Mouse (Mus musculus): Measurements from ENCODE around the gene L2hgdh. TPM values are rescaled to one million over a fixed set of nuclear protein-coding genes. Genes with fewer than 3 reads are reported as not detected.

Gene L2hgdh
- polyA plus RNA-seq (2012; rRNA removed), result 11.4 and 13.6 TPM in 2 replicates

DNA sequence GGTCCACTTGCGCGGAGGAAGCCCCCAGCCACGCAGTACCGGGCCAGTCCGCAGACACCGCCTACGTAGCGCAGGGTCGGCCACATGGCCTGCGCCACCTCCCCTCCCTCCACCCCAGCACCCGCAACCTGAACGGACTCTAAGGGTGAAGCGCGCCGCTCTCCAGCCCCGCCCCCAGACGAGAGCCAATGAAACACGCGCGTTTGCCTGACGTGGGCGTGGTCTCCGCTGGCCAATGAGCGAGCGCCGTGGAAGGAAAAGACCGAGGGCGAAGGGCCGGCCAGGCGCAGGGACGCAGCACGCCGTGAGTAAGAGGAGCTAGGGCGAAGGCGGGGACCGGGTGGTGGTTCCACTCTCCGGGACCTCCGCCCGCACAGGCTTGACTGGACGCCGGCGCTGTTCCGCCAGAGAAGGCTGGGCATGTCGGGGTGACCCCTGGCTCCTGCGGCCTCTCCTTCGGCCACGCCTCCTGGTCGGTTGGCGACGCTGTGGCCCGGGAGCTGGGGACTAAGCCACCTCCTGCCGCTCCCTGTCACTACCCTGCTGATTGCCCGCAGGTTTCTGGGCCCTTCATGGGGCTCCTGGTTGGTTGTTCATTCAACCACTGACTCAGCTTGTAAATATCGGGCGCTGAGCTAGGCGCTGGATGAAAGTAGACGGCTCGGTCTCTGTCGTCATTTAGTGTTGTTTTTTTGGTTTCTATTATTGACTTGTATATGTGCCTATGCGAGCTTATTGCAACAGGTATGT, at the start of gene L2hgdh, which contains the start of gene Atp5s:
TSS of gene L2hgdh (minus strand) at position 163 of the 750 bp plus-strand sequence.
TSS of gene Atp5s (plus strand) at position 240 of the 750 bp plus-strand sequence.
- peak; percentile 89 to 97 for DNase-seq (ENCODE audit: extremely low spot score in 1 of 2, low spot score in 1 of 2)

DNA sequence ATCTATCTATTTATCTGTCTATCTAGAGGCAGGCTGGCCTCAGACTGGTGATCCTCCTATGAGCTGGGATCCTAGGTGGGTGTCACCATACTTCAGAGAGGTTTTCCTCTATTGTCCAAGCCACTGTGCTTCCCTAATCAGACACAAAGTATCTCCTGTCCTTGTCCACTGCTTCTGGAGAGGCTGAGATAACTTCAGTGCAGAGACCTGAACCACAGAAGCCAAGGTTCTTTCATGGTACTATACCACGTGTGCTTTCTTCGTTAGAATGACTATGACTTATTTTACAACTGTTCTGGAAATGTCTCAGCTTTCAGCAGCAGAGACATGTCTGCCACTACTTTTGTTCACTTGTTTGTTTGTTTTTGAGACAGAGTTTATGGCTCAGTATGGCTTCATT, 44.2 kb upstream of the L2hgdh start:
- DNase-seq (ENCODE audit: extremely low spot score in 1 of 2, low spot score in 1 of 2), result no peak

DNA sequence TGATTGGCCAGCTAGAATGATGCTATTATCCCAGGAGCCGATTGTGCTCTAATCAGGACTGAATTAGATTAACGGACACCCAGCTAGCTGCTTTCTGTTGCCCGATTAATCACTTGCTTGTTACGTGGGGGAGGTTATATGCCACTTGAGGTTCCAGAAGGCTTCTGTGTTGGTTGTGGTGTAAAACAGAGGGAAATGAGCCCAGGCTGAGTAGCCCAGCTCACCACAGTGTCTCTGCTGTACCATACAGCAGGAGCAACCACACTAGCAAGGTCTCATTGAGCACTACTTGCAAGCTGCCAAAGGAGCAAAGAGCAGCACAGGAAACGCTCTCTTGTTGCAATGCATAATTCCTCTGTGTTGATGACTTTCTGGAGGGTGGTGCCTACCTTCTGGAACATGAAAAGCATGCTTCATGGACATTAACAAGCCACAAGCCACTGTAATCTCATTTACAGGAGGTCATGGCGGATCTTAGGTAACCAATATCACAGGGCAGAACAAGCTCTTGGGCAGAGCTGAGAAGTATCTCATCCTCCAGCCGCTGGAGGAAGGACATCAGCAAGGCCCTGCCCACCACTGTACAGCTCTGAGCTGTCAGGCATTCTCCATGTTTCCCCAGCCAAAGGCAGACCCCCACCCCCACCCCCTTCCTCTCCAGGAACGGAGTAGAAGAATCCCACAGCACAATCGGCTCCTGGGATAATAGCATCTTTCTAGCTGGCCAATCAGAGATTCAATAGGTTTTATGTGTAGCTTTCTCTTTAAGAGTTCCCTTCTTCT, 43.0 kb upstream of the L2hgdh start:
- DNase-seq (ENCODE audit: extremely low spot score in 1 of 2, low spot score in 1 of 2), result no peak

DNA sequence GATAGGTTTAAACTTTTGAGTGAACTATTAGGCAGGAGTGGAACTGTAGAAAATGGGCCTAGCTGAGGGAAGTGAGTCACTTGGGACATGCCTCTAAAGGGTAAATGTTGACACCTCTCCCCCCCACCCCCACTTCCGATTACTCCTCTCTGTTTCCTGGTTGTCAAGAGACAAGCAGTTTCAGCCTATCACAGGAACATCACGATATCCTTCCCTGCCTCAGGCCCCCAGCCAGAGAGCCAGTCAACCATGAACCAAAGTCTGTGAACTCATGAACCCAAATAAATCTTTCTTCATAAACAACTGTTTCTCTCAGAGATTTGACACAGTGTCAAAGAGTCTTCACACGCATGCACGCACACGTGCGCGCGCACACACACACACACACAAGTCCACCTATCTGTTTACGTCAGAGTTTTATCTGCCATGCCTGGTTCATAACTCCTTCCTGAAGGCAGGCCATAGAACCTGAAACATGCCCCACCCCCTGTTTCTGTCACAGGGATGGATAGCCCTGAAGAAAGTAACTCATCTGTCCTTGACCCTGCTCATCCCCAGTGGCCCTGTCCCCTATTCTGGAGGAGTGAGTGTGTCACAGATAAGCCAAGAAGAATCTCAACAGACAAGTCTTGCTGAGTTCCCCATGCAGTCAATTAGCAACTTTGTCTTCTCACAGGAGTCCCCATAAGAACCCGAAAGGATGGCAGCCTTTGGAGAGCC, 41.7 kb upstream of the L2hgdh start:
- DNase-seq (ENCODE audit: extremely low spot score in 1 of 2, low spot score in 1 of 2), result no peak

DNA sequence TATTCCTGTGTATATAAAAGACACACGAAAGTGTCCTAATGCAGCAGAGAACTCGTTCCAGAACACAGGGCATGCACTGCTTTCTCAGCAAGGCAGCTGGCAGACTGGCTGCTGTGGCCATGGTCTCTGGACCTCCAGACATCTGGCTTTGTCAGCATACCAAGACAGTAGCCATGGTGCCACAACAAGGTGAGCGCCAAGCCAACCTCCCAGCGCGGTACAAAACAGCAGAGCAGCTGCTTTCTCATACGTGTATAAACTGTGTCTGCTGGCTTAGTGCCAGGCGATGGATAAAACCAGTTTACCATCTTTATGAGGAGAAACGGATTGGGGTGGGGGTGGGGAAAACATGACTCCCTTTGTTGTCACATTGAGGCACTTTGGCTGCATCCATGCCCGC, 40.9 kb upstream of the L2hgdh start:
- no peak for DNase-seq (ENCODE audit: extremely low spot score in 1 of 2, low spot score in 1 of 2)

DNA sequence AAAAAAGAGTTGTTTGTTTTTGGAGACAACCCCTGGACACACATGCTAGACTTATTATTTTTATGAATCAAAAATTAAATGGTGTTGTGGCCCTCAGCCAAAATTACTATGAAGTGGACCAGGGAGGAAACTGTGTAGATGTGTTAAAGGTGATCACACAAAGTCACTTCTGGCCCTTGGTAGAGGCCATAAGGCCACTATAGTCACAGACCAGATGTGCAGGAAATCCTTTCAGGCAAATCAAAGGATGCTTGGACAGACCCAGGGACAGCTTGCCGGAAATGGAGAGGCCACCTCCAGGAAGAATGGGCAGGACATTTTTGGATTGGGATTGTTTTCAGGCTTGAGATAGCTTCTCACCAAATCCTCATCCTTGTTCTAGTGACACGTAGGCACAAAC, 36.9 kb upstream of the L2hgdh start:
- DNase-seq (ENCODE audit: extremely low spot score in 1 of 2, low spot score in 1 of 2), result no peak

DNA sequence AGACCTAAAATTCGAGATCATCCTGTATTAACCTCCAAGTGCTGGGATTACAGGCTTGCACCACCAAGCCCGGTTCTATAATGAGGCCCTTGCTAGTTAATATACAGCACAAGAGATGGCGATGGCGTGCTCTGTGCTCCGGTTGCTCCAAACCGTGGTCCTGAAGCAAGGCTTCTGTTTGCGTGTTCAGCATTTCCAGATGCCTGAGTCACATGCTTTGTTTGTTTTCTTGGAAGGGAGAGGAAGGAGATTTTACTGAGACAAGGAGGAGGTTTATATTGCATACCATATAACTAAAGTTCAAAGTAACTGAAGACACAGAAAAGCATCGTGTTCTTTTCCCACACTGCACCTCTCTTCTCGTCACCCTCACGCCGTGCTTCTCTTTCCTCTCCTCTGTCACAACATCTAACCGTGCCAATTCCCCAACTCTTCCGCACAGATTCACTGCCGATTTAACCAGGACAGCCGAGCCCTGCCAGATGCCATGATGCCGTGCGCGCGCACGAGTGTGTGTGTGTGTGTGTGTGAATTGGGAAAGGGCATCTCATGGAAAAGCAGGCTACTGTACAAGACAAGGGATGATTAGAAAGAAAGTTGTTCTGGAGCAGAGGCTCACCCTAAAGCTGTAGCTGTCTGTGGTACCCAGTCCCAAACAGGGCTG, 36.2 kb upstream of the L2hgdh start:
- DNase-seq (ENCODE audit: extremely low spot score in 1 of 2, low spot score in 1 of 2), result no peak

DNA sequence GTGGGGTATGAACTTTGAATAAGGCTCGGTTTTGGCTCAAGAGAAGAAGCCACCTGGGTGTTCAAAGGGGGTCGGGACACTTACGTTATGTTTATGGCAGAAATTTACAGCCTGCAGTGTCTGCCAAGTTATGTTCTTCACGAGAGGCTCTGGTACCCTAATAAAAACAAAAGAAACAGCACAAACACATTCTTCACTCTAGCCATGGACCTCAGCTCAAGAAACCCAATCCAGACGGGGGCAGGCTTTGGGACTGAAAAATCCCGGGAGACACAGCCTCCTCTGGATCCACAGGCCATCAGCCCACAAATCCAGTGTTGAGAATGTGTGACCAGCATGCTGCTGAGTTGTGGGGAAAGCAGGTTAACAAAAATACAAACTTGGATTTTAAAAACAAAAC, 35.3 kb upstream of the L2hgdh start:
- no peak for DNase-seq (ENCODE audit: extremely low spot score in 1 of 2, low spot score in 1 of 2)

DNA sequence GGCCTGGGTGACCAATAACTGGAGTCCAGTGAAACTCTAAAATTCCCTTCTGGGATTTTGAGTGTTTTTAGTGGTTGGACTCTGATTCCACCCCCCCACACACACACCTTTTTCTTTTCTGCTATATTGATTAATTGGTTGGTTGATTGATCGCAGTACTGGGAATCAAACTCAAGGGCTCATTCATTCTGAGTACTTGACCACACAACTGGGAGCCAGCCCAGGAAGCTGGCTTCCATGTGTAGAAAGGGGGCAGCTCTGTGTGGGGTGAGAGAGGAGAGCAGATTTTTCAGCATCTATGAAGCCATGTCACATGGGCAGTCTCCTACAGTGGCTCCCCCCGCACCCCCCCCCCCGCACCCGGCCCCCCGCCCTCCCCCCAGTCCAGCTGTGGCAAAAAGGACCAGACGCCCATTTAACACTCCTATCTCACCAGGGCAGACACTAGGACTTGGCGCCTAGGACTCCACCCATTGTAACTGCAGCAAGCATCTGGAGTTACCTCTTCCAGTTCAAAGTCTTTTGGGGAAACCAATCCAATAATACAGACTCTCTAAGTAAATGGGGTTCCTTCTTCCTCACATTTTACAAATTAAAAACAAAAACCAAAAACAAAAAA, 34.7 kb upstream of the L2hgdh start:
- no peak for DNase-seq (ENCODE audit: extremely low spot score in 1 of 2, low spot score in 1 of 2)

DNA sequence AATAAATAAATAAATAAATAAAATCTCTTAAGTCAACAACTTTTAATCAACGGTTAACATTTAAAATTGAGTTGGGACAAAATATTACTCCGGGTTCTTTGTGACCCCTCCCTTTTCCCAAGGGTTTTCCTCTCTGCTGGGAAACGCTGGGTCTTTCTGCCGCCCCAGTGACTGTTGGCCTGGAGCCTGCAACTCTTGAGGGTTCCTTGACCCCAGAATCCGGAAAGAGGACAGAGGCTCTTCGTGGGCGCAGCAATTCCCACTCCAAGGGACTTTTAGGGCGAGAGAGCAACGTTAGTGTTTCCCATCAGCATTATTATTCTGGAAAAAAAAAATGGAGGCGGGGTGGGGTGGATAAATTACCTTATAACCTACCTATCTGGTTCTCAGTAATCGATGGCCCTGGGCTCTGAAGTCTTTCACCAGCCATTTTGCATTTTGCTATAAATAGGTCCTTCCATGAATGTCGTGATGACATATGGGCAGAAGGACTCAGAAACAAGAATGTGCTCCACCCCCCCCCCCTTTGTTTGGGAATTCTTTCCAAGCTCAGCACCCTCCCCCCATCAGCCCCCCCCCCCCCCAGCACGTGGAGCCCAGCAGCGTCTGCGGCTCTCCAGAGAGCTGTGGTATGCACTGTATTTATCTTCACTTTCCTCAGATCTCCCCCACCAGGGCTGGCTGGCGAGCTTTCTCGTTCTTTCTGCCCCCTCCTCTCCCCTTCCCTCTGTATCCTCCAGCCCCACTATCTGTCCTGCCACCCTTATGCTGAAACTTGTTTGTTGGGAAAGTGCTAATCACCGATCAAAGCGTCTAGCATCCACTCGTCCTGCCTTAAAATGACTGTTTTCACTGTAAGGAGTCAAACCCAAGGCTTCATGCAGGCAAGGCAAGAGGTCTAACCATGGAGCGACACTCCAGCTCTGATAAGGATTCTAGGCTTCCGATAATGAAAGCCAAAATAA, 33.8 kb upstream of the L2hgdh start:
- no peak for DNase-seq (ENCODE audit: extremely low spot score in 1 of 2, low spot score in 1 of 2)

DNA sequence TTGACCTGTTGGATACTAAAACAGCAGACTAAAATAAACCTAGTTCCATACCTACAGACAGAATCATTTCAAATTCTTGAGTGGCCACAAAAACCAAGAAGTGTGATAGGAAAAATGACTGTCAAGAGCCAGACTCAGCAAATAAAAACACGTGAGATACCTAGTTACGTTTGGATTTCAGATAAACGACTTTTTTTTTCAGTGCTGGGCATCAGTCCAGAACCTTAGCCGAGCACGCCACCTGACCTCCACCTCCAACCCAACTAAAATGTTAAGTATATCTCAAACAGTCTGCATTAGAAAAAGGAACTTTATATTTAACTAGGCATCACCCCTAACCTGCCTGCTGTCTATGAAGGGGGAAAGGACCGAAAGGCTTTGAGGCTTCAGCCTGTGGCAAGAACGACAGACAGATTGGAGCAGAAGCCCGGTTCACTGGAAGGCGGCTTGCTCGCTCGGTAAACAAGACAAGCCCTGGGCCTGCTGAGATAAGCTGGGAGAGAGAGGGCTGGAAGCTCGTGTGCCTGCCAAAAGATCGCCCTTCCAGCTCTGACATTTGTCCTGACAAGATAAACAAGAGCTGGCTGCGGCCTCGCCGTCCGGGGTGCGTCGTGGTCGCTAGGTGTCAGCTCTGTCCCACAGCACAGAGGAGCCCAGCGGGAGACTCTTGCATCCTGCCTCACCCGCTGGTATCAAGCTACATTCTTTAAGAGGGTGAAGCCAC, 32.9 kb upstream of the L2hgdh start:
- peak; percentile 11 to 55 for DNase-seq (ENCODE audit: extremely low spot score in 1 of 2, low spot score in 1 of 2)

DNA sequence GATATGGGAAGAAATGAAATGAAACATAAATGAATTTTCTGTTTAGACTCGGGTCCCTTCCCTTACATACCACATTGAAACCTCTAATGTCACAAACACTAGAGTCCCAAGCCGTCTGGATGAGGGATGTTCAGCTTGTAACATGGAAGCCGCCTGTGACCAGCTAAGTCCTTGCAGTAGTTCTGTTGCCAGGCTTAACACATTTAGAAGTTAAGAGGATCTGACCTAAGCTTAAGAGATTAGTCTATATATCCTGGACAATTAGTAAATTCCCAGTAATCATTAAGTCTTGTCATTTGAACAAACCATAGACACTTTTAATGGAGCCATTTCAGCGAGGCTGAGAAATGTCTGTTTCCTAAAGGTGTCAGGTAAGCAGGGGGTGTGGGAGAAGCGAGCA, 31.3 kb upstream of the L2hgdh start:
- no peak for DNase-seq (ENCODE audit: extremely low spot score in 1 of 2, low spot score in 1 of 2)

DNA sequence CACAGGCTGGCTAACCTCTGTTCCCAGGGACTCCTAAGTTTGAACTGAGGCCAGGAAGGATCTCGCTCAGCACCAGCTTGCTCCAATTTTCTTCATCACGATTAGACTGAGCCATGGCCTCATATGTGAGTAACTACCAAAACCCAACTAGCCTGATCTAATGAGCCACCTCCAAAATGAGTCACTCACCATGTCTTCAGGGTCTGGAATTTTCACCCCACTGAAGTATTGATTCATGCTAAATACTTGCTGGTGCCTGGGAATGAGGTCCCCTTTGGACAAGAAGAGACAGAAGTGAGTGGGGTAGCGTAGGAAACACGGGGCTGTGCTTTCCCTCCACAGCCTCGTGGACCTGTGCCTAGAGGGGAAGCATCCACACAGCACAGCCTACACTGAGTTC, 29.3 kb upstream of the L2hgdh start:
- no peak for DNase-seq (ENCODE audit: extremely low spot score in 1 of 2, low spot score in 1 of 2)

DNA sequence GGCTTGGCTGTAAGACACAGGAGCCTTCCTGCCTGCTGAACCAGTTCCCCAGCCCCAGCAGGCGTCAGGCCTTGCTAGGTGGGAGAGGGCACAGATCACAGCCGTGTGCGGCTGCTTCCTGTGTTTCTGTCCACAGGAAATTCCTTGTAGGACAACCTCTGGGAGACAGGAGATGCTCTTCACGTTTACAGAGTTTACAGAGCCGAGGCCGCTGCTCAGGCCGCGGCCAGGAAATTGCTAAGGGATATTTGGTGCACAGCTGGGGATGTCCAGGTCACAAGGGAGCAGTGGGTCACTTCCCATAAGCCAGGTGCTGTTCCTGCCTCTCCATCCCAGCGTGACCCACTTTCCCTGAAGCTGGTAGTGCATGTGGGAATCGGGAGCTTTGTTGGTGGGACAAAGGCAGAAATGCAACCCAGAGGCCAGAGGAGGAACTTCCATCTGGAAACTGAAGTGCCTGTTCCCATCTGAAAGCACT, 27.2 kb upstream of the L2hgdh start:
- DNase-seq (ENCODE audit: extremely low spot score in 1 of 2, low spot score in 1 of 2), result no peak

DNA sequence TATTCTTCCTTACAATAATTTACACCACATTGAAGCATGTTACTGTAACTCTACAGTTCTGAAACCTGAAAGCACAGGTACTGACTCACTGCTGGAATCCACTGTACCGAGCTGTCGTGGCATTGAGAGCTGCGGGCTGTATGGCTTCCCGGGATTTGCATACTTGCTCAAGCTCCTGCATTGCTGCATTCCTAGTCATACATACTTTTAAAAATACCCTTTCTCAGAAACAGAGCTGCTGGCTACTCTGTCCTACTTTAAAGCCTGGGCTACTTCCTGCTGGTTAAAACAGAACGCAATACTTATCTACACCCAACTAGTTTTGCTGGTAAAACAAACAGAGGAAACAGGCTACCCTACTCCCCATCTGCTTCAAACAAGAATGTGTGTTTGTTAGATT, 19.5 kb upstream of the L2hgdh start:
- DNase-seq (ENCODE audit: extremely low spot score in 1 of 2, low spot score in 1 of 2), result peak in 1 of 2 experiments; percentile 36

DNA sequence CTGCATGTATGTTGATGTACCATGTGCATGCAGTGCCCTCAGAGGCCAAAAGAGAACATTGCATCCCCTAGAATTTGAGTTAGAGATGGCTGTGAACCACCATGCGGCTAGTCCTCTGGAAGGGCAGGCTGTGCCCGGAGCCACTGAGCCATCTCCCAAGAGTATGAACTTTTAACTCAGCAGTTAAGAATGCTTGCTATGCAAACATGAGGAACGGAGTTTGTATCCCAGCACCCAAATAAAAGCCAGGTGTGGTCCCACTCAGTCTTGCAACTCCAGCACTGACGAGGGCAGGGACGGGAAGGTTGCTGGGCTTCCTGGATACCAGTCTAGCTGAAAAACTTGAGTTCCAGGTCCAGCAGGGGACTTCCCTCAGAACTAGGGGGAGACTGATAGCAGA, 17.3 kb upstream of the L2hgdh start:
- DNase-seq (ENCODE audit: extremely low spot score in 1 of 2, low spot score in 1 of 2), result no peak

DNA sequence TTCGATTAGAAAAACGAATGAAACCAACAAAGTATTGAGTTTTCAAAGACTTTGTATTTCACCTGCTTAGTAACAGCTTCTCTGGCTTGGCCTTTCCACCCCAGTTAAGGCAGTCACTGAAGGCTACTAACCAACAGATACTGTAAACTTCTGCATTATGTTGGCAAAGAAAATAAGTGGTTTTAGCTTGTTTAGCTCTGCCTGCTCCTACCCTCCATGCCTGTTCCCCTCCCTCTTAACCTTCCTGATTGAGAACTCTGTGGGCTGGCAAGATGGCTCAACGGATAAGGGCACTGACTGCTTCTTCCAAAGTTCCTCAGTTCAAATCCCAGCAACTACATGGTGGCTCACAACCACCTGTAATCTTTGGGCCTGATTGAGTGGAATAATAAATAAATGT, 9.2 kb upstream of the L2hgdh start:
- DNase-seq (ENCODE audit: extremely low spot score in 1 of 2, low spot score in 1 of 2), result no peak

DNA sequence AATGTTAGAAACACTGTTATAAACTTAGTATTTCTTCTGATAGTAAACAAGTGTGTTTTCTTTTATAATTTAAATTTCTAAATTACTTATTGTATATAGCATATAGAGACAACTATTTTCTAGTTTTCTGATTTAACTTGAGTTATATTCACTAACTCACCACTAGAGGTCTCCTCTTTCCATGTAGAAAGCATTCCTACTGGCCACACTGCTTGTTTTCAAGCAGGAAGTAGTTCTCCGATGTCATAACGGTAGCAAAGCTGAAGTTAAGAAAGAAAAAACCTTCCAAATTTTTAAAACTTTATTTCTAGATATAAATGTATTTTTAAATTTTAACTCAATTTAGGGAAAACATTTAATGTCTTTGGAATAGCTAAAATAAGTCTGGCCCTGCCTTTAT, 8.8 kb upstream of the L2hgdh start:
- DNase-seq (ENCODE audit: extremely low spot score in 1 of 2, low spot score in 1 of 2), result peak in 1 of 2 experiments; percentile 53

Measured in frontal cortex, adult 2 months (tissue).